Mouse (Mus musculus) G1E (cell line): ENCODE results near the gene Cntn6. TPM values are rescaled to one million over a fixed set of nuclear protein-coding genes. Genes with fewer than 3 reads are reported as not detected.

Experiments
- ATAC-seq: 2 replicates; pipeline ENCODE4 v1.8.0; 2016; ENCODE audit warnings: mild to moderate bottlenecking; ENCODE audit not compliant: insufficient number of reproducible peaks, poor library complexity, low FRiP score, severe bottlenecking; ENCODE audit errors: extremely low read depth
- DNase-seq: peaks from one replicate; pipeline ENCODE4 v3.0.0; 2012; ENCODE audit warnings: low spot score
- H3K27me3 ChIP-seq: 2 replicates; pipeline ENCODE4 v1.6.1; 2012; ENCODE audit warnings: mild to moderate bottlenecking, low read length, inconsistent platforms; ENCODE audit not compliant: insufficient read depth
- H3K36me3 ChIP-seq: replicated peaks from 2 replicates; pipeline ENCODE3; 2012; ENCODE audit warnings: mild to moderate bottlenecking, inconsistent platforms
- H3K4me1 ChIP-seq: 2 replicates; pipeline ENCODE4 v1.6.1; 2012; ENCODE audit warnings: low read depth, low read length, inconsistent platforms, mixed read lengths; ENCODE audit not compliant: insufficient read depth
- H3K4me3 ChIP-seq: 2 replicates; pipeline ENCODE4 v1.5.1; 2012; ENCODE audit warnings: low read depth, mild to moderate bottlenecking, inconsistent platforms, low read length, moderate library complexity, mixed read lengths
- H3K9me3 ChIP-seq: replicated peaks from 2 replicates; pipeline ENCODE4 v1.6.1; 2012; ENCODE audit warnings: inconsistent platforms
- CTCF ChIP-seq: IDR thresholded peaks from 2 replicates; pipeline ENCODE4 v1.5.1; 2012; ENCODE audit warnings: low read depth, low read length, inconsistent platforms, mixed read lengths
- GATA1 ChIP-seq: IDR thresholded peaks from 2 replicates; pipeline ENCODE4 v1.6.1; 2012; ENCODE audit warnings: borderline replicate concordance, low read length, inconsistent platforms, mixed read lengths
- GATA2 ChIP-seq: IDR thresholded peaks from 2 replicates; pipeline ENCODE4 v1.6.1; 2012; ENCODE audit warnings: low read depth, low read length, inconsistent platforms, borderline replicate concordance
- POLR2AphosphoS5 ChIP-seq: IDR thresholded peaks from 2 replicates; pipeline ENCODE4 v1.6.1; 2012; ENCODE audit warnings: low read depth, low read length, inconsistent platforms; ENCODE audit not compliant: insufficient replicate concordance
- TAL1 ChIP-seq: conservative IDR thresholded peaks from 2 replicates; pipeline ENCODE4 v1.6.1; 2012; ENCODE audit warnings: low read depth, low read length, inconsistent platforms, mixed read lengths
- polyA plus RNA-seq: library from polyadenylated mRNA; stranded (reverse); fragments of >175 nt; gene quantifications from 2 replicates; pipeline ENCODE4 v1.2.3, GENCODE M21; 2012
- total RNA-seq, 2 experiments: library from RNA; stranded (forward) in 1 of 2; stranded (reverse) in 1 of 2; fragments of 200-1000 nt in 1 of 2; fragments of >200 nt in 1 of 2; fragmentation: Nextera tagmentation in 1 of 2; gene quantifications; 2 replicates each; pipeline ENCODE4 v1.2.3; 2014 to 2017

Cntn6 gene
- total and polyA plus RNA-seq, 3 experiments, result 0.11 TPM; not detected in 2

GRCm38 (mm10) chr6:104563993-104564392, 71.4 kb downstream of the Cntn6 start:
- TF ChIP-seq GATA1 (no peak), CTCF (no peak), TAL1 (no peak), GATA2 (no peak), POLR2AphosphoS5 (no peak)

GRCm38 (mm10) chr6:104569564-104569963, 77.0 kb downstream of the Cntn6 start:
- no peaks in the 10 kb centered on the region for H3K27me3 ChIP-seq
- no peak for DNase-seq
- no peaks in the 10 kb centered on the region for H3K4me1 ChIP-seq
- TF ChIP-seq GATA1, result no peak
- no peak for TF ChIP-seq POLR2AphosphoS5
- TF ChIP-seq CTCF, result no peak
- TF ChIP-seq TAL1, result no peak
- no peak for TF ChIP-seq GATA2
- no peaks in the 10 kb centered on the region for H3K36me3 ChIP-seq
- H3K9me3 ChIP-seq, result no peaks in the 10 kb centered on the region
- H3K4me3 ChIP-seq, result no peak overlapping the region
- ATAC-seq, result no peak

More at GRCm38 (mm10) chr6:104563993-104564392, 71.4 kb downstream of the Cntn6 start:
- DNase-seq (no peak), ATAC-seq (no peak)
- Histone ChIP-seq H3K4me1 (no peaks in the 10 kb centered on the region), H3K9me3 (no peaks in the 10 kb centered on the region), H3K36me3 (no peaks in the 10 kb centered on the region), H3K4me3 (no peak overlapping the region), H3K27me3 (no peaks in the 10 kb centered on the region)

- ATAC-seq (no peak), DNase-seq (no peak)
- no peaks in the 10 kb centered on the region for H3K27me3 ChIP-seq
- no peaks in the 10 kb centered on the region for H3K4me1 ChIP-seq
- H3K9me3 ChIP-seq, result no peaks in the 10 kb centered on the region
- H3K36me3 ChIP-seq, result no peaks in the 10 kb centered on the region
- TF ChIP-seq GATA1 (no peak), POLR2AphosphoS5 (no peak), CTCF (no peak), TAL1 (no peak), GATA2 (no peak)
- H3K4me3 ChIP-seq, result no peak overlapping the region
Observed at GRCm38 (mm10) chr6:104588028-104588427, 95.4 kb downstream of the Cntn6 start.

DNA sequence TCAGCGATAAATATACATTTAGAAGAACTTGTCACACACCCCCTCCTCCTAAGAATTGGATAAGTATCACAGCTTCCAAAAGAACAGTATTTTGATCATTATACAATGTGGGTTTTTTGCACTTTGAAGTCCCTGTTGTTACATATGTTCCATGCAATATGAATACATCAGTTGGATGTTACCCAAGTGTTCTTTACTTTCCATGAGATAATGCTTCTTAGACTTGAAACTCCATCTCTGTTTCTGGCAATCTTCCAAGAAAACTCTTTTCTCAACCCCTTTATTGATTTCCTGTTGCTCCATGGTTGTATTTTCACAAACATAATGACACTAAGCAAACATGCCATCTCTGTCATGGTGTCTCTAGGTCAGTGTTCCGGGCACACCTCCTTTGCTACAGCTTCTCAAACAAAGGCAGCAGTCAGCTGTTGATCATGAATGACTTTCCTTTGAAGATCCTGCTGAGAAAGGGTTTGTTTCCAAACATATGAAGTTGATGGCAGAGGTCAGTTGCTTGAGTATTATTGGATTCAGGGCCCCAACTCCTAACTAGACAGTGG, 108.3 kb downstream of the Cntn6 start:
- ATAC-seq (no peak), DNase-seq (no peak)
- no peaks in the 10 kb centered on the region for H3K4me1 ChIP-seq
- H3K36me3 ChIP-seq, result no peaks in the 10 kb centered on the region
- H3K4me3 ChIP-seq, result no peak overlapping the region
- no peaks in the 10 kb centered on the region for H3K27me3 ChIP-seq
- H3K9me3 ChIP-seq, result no peaks in the 10 kb centered on the region
- TF ChIP-seq POLR2AphosphoS5 (no peak), GATA1 (no peak), TAL1 (no peak), GATA2 (no peak), CTCF (no peak)

- Histone ChIP-seq H3K9me3 (no peaks in the 10 kb centered on the region), H3K27me3 (no peaks in the 10 kb centered on the region), H3K36me3 (no peaks in the 10 kb centered on the region), H3K4me3 (no peak overlapping the region), H3K4me1 (no peaks in the 10 kb centered on the region)
- DNase-seq (no peak), ATAC-seq (no peak)
- TF ChIP-seq TAL1 (no peak), POLR2AphosphoS5 (no peak), CTCF (no peak), GATA2 (no peak), GATA1 (no peak)
Observed at GRCm38 (mm10) chr6:104602894-104603293, 110.3 kb downstream of the Cntn6 start.

DNA sequence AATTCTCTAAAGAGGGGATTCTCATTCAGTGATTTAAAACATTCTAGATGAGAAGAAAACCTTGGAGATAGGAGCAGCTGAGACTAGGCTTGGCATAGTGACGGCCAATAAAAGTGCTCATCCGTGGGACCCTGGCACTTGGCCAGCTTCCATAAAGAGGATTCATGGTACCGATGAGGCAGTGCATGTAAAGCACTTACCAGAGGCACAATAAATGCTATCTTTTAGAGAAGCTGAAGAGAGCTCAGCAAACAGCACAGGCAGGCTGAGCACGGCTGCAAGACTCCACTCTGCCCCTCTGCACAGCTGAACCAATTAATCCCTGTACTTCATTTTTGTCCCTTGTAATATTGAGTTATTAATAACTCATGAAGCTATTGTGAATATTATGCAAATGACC, 110.8 kb downstream of the Cntn6 start:
- no peak overlapping the region for H3K4me3 ChIP-seq
- TF ChIP-seq GATA2 (no peak), POLR2AphosphoS5 (no peak), GATA1 (no peak), TAL1 (no peak), CTCF (no peak)
- H3K9me3 ChIP-seq, result no peaks in the 10 kb centered on the region
- ATAC-seq (no peak), DNase-seq (no peak)
- no peaks in the 10 kb centered on the region for H3K4me1 ChIP-seq
- no peaks in the 10 kb centered on the region for H3K27me3 ChIP-seq
- no peaks in the 10 kb centered on the region for H3K36me3 ChIP-seq
